Mouse (Mus musculus) kidney, embryonic 15.5 days (tissue): Measurements from ENCODE around the gene Gm44805. TPM values are rescaled to one million over a fixed set of nuclear protein-coding genes. Genes with fewer than 3 reads are reported as not detected.

Experiments used
- ATAC-seq: fragments of 200-750 bp; cut with Nextera tagmentation; replicated peaks from 2 replicates; pipeline ENCODE4 v1.8.0; 2017; ENCODE audit warnings: moderate TSS enrichment; ENCODE audit not compliant: low FRiP score
- H3K27ac ChIP-seq: fragments of 300-500 bp; sonication (generic); 2 replicates; pipeline ENCODE4 v1.5.1; 2015; ENCODE audit warnings: mild to moderate bottlenecking, inconsistent platforms
- H3K27me3 ChIP-seq: fragments of 300-500 bp; sonication (generic); 2 replicates; pipeline ENCODE4 v1.6.1; 2015; ENCODE audit warnings: inconsistent platforms
- H3K36me3 ChIP-seq: fragments of 300-500 bp; sonication (generic); 2 replicates; pipeline ENCODE4 v1.6.1; 2015; ENCODE audit warnings: inconsistent platforms
- H3K4me1 ChIP-seq: fragments of 300-500 bp; sonication (generic); 2 replicates; pipeline ENCODE4 v1.6.1; 2015; ENCODE audit warnings: inconsistent platforms
- H3K4me2 ChIP-seq: fragments of 300-500 bp; sonication (generic); 2 replicates; pipeline ENCODE4 v1.6.1; 2015; ENCODE audit warnings: moderate library complexity, mild to moderate bottlenecking, inconsistent platforms
- H3K4me3 ChIP-seq: fragments of 300-500 bp; sonication (generic); replicated peaks from 2 replicates; pipeline ENCODE4 v1.5.1; 2015; ENCODE audit warnings: mild to moderate bottlenecking, inconsistent platforms
- H3K9ac ChIP-seq: fragments of 300-500 bp; sonication (generic); 2 replicates; pipeline ENCODE4 v1.6.1; 2015; ENCODE audit warnings: mild to moderate bottlenecking, inconsistent platforms
- H3K9me3 ChIP-seq: fragments of 300-500 bp; sonication (generic); replicated peaks from 2 replicates; pipeline ENCODE4 v1.6.1; 2016; ENCODE audit warnings: inconsistent platforms
- WGBS: fragments of 180-500 bp; shearing (Covaris S2); methylation state at CpG from one replicate; pipeline ENCODE4 v1.1.7; 2015; ENCODE audit warnings: mixed read lengths; 5-methylcytosine and 5-hydroxymethylcytosine counted together
- polyA plus RNA-seq: library from polyadenylated mRNA; unstranded; fragments of >200 nt; fragmentation: Nextera tagmentation; extraction: Ambion mirVana; gene quantifications from 2 replicates; pipeline ENCODE4 v1.2.1, GENCODE M21; 2015

Gene Gm44805
- polyA plus RNA-seq, 1 experiment from 2014 or later, result 2.5 TPM

DNA sequence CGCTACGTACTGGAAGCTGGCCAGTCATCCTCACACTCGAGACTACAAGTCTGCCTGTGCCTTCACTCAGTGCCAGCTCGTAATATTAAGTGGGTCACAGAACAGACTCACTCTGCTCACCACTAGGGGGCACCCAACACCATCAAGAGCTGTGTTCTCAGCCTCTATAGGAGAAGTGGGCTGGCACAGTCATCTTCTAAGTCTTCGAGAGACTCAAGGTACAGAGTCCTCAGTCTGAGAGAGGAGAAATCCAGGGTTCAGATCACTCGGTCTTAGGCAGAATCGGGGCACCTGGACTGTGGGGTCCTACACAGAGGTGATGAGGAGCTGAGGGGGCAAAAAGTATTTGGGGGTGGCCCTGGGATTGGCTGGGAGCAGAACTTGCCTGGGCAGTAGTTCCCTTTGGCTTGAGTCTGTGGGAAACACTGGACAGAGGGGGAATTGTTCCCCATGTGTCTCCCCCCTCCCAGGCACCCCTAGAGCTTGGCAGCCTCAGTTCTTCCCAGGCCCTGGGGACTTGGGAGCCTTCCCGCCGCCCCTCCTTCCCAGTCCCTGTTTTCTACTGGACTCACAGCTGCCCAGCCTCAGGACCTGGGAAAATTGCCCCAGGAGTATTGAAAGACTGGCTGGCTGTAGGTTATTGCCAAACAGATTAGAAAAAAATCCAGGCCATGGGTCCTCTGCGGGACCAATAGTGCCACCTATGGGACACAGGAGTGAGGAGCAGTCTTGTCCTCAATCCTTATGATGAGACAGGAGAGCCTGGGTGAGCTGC, 12.1 kb downstream of the Gm44805 start:
- Histone ChIP-seq H3K4me1 (peaks cover 16% of the 10 kb centered on the region), H3K27me3 (no peaks in the 10 kb centered on the region), H3K9me3 (no peaks in the 10 kb centered on the region), H3K9ac (peak overlapping the region; percentile 27; the same call in 1 of the 2 replicates), H3K4me3 (peak overlapping the region; percentile 15), H3K4me2 (peak overlapping the region; percentile 45), H3K36me3 (no peaks in the 10 kb centered on the region), H3K27ac (peak overlapping the region; percentile 78)
- peak; percentile 79 for ATAC-seq
- WGBS, result 2% methylated on average over 10 of the region's 10 CpGs

DNA sequence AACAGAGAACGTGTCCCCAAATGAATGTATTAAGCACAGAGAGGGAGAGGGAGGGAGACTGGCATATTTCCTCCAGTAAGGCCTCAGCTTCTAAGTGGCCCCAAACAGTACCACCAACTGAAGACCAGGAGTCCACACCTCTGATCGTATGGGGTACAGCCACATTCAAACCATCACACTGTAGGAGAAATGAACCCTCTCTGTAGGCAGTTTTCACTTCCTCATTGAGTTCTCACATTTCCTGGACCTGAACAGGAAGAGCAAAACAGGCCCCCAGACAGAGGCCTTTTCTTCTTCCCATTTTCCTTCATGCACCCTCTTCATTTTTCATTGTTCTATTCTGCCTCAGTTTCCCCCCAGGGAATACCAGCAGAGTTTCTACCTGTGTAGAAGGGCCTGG, 13.8 kb downstream of the Gm44805 start:
- H3K9ac ChIP-seq, result no peak overlapping the region
- WGBS, result 74% methylated on average over 2 of the region's 2 CpGs
- H3K27ac ChIP-seq, result no peak overlapping the region
- H3K36me3 ChIP-seq, result 0 out of 2 replicates have a peak, but pooled peaks cover 6% of the 10 kb centered on the region
- H3K9me3 ChIP-seq, result no peaks in the 10 kb centered on the region
- H3K4me1 ChIP-seq, result peaks cover 32% of the 10 kb centered on the region
- no peak for ATAC-seq
- H3K4me3 ChIP-seq, result no peak overlapping the region
- no peaks in the 10 kb centered on the region for H3K27me3 ChIP-seq
- no peak overlapping the region for H3K4me2 ChIP-seq

DNA sequence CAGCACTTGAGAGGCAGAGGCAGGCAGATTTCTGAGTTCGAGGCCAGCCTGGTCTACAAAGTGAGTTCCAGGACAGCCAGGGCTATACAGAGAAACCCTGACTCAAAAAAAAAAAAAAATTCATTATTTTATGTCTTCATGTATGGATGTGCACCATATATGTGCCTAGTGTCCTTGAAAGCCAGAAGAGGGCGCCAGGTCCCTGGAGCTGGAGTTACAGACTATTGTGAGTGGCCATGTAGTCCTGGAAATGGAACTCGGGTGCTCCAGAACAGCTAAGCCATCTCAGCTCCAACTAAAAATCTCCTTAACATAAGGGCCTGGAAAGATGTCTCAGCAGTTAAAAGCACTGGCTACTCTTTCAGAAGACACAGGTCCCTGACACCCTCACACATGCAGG, 14.5 kb downstream of the Gm44805 start:
- Histone ChIP-seq H3K4me2 (no peak overlapping the region), H3K9me3 (no peaks in the 10 kb centered on the region), H3K27me3 (no peaks in the 10 kb centered on the region), H3K4me3 (no peak overlapping the region), H3K9ac (no peak overlapping the region), H3K4me1 (peaks cover 32% of the 10 kb centered on the region), H3K27ac (no peak overlapping the region), H3K36me3 (peaks cover 10% of the 10 kb centered on the region)
- WGBS, result 69% methylated on average over 3 of the region's 3 CpGs
- no peak for ATAC-seq

DNA sequence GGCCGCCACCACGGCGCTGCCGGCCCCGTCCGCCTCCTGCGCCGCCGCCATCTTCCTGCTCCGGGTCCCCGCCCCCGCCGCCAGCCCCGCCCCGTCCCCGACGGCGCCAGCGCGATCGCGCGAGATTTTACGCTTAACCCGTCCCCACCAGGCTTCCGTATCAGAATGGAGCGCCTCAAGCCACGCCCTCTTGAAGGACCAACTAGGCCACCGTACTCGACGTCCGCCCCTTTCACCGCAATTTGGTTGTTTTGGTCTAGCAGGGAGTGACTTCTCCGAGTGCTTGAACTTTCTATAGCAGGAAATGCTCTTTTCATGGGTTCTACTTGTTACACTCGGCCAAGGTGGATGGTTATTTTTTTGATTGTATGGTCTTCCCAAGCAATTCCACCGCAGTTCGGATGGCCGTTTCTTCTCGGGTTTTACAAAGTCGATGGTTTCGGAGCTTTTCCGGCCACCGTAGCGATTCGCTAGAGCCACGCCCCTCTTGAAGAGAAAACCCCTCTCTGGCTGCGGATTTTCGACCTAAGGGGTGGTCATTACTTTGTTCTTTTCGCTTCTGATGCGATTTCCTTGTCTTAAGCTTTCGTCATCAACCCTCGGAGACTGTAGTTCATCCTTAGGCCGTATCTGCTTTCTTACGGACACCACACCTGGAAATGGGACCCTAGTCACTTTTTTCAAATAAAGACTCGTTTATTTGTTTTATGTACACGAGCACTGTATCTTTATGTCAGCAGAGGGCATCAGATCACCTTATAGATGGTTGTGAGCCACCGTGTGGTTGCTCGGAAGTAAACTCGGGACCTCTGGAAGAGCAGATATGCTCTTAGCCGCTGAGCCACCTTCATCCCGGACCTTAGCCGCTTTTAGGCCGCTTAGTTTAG, 16.0 kb downstream of the Gm44805 start, which contains the start of gene Clptm1:
Clptm1 (minus strand) TSS at position 79 of the 887 bp plus-strand sequence.
- H3K36me3 ChIP-seq, result peaks cover 22% of the 10 kb centered on the region
- H3K4me1 ChIP-seq, result peaks cover 32% of the 10 kb centered on the region
- H3K4me3 ChIP-seq, result peak within 1 kb of the TSS; percentile 100
- peak within 1 kb of the TSS; percentile 99 for H3K9ac ChIP-seq
- no peaks in the 10 kb centered on the region for H3K27me3 ChIP-seq
- peak; percentile 85 for ATAC-seq
- H3K9me3 ChIP-seq, result no peaks in the 10 kb centered on the region
- peak within 1 kb of the TSS; percentile 98 for H3K27ac ChIP-seq
- under 1% methylated on average over 62 of the region's 63 CpGs for WGBS
- peak within 1 kb of the TSS; percentile 79 for H3K4me2 ChIP-seq

DNA sequence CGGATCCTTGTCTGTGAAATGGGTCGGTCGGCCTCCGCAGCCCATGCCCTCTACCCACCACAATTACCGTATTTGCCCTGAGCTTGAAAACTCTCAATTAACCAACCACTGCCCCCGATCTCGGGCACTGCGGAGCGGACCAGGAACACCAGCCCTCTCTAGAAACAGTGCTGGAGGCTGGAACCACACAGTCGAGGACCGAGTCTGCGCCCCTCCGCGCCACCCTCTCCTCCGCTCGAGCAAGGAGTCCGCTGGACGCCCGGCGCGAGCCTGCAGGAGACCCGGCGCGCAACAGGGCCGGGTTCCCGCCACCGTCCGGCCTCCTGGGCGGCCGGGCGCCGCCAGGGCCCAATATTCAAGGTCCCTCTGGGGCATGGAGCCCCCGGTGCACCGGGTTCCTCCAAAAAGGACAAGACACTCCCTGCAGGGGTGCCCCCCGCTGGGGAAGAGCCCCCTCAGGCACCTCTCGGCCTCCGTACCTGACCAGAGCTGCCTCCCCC, 16.7 kb downstream of the Gm44805 start:
- peaks cover 29% of the 10 kb centered on the region for H3K36me3 ChIP-seq
- H3K4me3 ChIP-seq, result peak overlapping the region; percentile 100
- H3K9me3 ChIP-seq, result no peaks in the 10 kb centered on the region
- H3K27me3 ChIP-seq, result no peaks in the 10 kb centered on the region
- WGBS, result under 1% methylated on average over 32 of the region's 37 CpGs
- H3K9ac ChIP-seq, result peak overlapping the region; percentile 99
- ATAC-seq, result peak; percentile 68
- peak overlapping the region; percentile 79 for H3K4me2 ChIP-seq
- H3K27ac ChIP-seq, result peak overlapping the region; percentile 84
- H3K4me1 ChIP-seq, result peaks cover 32% of the 10 kb centered on the region

DNA sequence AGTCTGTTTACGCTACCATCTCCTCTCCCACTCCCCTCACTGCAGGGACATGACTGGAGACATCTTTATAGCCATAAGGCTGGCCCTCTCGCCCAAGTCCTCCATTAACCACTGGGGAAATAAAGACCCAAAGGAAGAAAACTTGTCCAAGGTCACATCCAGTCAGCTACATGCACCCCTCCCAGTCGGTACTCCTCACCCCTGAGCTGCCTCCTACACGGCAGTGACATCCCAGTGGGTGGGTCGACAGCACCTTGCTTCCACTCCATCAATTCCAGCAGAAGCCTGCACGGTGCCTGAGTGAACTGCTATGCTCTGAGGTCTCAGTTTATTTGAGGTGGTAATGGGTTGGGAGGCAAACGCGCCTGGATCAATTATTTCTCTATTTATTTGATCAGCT, 17.3 kb downstream of the Gm44805 start:
- Histone ChIP-seq H3K36me3 (peaks cover 34% of the 10 kb centered on the region), H3K9ac (peak overlapping the region; percentile 99), H3K9me3 (no peaks in the 10 kb centered on the region), H3K27me3 (no peaks in the 10 kb centered on the region), H3K4me1 (peaks cover 26% of the 10 kb centered on the region), H3K4me2 (peak overlapping the region; percentile 79), H3K27ac (0 out of 2 replicates have a peak overlapping the region, but pooled peaks have one; percentile 84), H3K4me3 (peak overlapping the region; percentile 100)
- ATAC-seq, result no peak
- WGBS, result 7% methylated on average over 8 of the region's 8 CpGs

DNA sequence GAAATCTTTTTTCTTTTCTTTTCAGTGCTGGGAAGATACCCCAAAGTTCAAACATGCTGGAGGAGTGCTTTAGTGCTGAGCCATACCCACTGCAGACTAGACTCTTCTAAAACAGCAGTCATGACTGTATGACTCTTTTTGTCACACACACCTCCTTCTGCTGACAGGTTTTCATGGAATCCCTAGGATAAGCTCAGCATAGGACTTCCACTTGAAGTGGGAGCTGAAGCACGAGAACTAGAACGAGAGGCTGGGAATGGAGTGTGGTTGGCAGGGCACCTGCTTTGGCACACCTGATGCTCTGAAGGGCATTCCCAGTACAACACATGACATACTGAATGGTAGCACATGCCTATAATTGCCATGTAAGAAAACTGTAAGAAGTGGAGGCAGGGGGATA, 28.6 kb downstream of the Gm44805 start:
- Histone ChIP-seq H3K4me3 (no peak overlapping the region), H3K4me1 (no peaks in the 10 kb centered on the region), H3K9ac (no peak overlapping the region), H3K27me3 (no peaks in the 10 kb centered on the region), H3K4me2 (no peak overlapping the region), H3K27ac (no peak overlapping the region), H3K9me3 (no peaks in the 10 kb centered on the region), H3K36me3 (peaks cover 78% of the 10 kb centered on the region)
- WGBS, result 93% methylated on average over 2 of the region's 2 CpGs
- no peak for ATAC-seq

DNA sequence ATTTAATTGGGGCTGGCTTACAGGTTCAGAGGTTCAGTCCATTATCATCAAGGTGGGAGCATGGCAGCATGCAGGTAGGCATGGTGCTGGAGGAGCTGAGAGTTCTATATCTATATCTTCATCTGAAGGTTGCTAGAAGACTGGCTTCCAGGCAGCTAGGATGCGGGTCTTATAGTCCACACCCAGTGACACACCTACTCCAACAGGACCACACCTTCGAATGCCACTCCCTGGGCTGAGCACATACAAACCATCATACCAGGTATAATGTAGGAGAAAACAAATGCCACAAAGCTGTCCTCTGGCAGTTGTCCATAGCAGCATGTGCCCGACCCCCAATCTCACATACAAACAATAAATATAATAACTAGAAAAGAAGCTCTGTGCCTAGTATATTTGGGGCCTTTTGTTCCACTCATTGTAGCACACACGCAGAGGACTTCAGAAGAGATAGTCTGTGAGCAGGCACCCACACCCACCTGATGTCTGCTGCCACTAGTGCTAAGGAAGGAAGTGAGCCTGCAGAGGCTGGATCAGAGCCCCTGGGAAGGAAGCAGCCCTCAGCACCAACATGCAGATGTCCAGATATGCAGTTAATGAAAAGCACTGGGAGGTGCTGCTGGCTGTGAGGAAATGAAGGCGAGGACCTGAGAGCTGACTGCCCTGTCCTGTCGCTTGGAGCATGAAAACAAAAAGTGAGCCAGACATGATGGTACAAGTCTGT, 30.0 kb downstream of the Gm44805 start:
- H3K9ac ChIP-seq, result no peak overlapping the region
- H3K4me2 ChIP-seq, result no peak overlapping the region
- peaks cover 88% of the 10 kb centered on the region for H3K36me3 ChIP-seq
- H3K27ac ChIP-seq, result no peak overlapping the region
- H3K27me3 ChIP-seq, result no peaks in the 10 kb centered on the region
- H3K9me3 ChIP-seq, result no peaks in the 10 kb centered on the region
- H3K4me3 ChIP-seq, result no peak overlapping the region
- ATAC-seq, result no peak
- WGBS, result 90% methylated on average over 6 of the region's 6 CpGs
- H3K4me1 ChIP-seq, result no peaks in the 10 kb centered on the region

DNA sequence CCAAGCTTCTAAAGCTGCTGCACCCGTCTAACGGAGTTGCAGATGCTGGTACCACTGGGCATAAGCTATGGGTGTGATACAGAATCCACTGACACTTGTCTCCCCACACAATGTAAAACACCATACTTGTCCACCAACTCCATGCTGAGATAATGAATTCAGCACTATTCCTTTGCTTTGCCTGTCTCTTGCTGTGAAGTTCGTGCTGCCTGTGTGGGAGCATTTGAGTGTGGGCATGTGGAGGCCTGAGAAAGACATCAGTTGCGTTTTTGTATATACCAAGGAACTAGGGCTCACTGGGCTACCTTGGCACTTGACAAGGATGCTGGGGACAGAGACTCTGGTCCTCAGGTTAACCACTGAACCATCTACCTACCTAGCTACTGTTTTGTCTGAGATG, 40.0 kb downstream of the Gm44805 start:
- WGBS, result 95% methylated on average over 4 of the region's 4 CpGs
- Histone ChIP-seq H3K27ac (no peak overlapping the region), H3K9ac (no peak overlapping the region), H3K4me2 (no peak overlapping the region), H3K9me3 (no peaks in the 10 kb centered on the region), H3K4me3 (no peak overlapping the region), H3K36me3 (peaks cover 100% of the 10 kb centered on the region), H3K4me1 (no peaks in the 10 kb centered on the region), H3K27me3 (no peaks in the 10 kb centered on the region)
- ATAC-seq, result no peak

DNA sequence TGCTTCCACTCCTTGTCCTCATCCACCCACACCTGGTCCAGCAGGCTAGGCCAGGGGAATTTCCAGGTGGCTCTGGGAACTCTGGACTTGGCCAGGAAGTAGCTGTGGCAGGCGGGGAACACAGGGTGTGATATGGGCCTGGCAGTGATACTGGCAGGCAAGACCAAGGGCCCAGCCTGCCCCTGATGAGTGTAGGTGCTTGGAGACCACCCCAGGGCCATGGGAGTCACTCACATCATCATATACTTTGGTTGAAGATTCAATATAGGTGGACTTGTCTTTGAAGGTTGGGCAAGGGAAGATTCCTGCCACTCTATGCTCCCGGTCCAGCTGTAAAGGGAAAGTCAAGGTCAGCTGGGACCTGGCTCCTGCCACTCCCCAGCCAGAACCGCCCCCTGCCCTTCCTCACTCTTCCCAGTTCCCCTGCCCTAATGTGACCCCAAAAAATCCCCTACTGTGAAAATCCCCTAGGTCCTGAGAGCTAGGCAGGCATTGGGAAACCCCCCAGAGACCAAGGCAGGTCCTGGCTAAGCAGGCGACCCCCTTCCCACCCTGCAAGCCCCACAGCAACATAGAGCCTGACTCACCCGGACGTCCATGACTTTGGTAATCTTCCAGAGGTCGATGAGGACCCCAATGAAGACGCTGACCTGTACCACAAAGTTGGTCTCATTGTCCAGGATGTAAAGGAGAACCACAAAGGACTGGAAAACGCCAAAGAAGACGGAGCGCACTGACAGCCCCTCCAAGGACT, 46.0 kb downstream of the Gm44805 start:
- no peaks in the 10 kb centered on the region for H3K27me3 ChIP-seq
- no peak overlapping the region for H3K4me3 ChIP-seq
- H3K4me1 ChIP-seq, result no peaks in the 10 kb centered on the region
- no peak overlapping the region for H3K4me2 ChIP-seq
- H3K9ac ChIP-seq, result no peak overlapping the region
- H3K36me3 ChIP-seq, result peaks cover 86% of the 10 kb centered on the region
- ATAC-seq, result no peak
- 90% methylated on average over 11 of the region's 11 CpGs for WGBS
- no peak overlapping the region for H3K27ac ChIP-seq
- H3K9me3 ChIP-seq, result no peaks in the 10 kb centered on the region

DNA sequence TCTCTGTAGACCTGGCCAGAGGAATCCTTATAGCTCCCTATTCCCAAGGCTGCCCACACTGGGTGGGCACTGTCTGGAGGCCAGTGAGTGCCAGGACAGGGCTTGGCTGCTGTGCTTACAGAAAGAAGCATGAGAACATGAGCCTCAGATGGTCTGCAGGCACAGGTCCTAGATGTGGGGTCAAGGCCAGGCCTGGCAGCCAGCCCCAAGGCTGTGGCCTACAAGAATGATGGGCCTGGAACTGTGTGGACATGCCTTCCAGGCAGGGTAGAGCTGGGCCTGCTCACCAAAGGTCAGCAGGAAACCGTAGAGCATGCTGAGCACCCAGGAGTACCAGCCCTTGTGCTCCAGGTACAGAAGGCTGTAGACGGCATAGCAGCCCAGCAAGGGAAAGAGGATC, 46.6 kb downstream of the Gm44805 start:
- no peak overlapping the region for H3K27ac ChIP-seq
- WGBS, result 91% methylated on average over 2 of the region's 2 CpGs
- no peaks in the 10 kb centered on the region for H3K9me3 ChIP-seq
- no peaks in the 10 kb centered on the region for H3K27me3 ChIP-seq
- no peak overlapping the region for H3K4me2 ChIP-seq
- H3K36me3 ChIP-seq, result peaks cover 80% of the 10 kb centered on the region
- H3K4me1 ChIP-seq, result 0 out of 2 replicates have a peak, but pooled peaks cover 3% of the 10 kb centered on the region
- no peak for ATAC-seq
- H3K4me3 ChIP-seq, result no peak overlapping the region
- no peak overlapping the region for H3K9ac ChIP-seq
